Mouse (Mus musculus) adrenal gland, adult 2 months (tissue): Measurements from ENCODE around the gene Trim14. TPM values are rescaled to one million over a fixed set of nuclear protein-coding genes. Genes with fewer than 3 reads are reported as not detected.

Experiments used
- polyA plus RNA-seq: library from polyadenylated mRNA; depleted of rRNA; stranded (reverse); fragments of >200 nt; gene quantifications from 2 replicates; pipeline ENCODE4 v1.2.3, GENCODE M21; 2012; rRNA removed
- total RNA-seq, 2 experiments: library from RNA; stranded (reverse); gene quantifications; 2 replicates each; pipeline ENCODE4 v1.2.3; 2021

Trim14 gene
- total and polyA plus RNA-seq, 3 experiments: 4.9 to 21.3 (median 5.8) TPM

Other genes starting within 250 kb of the Trim14 start
- not detected for gene Foxe1, start 192.5 kb downstream of the Trim14 start, total RNA-seq
- gene Foxe1, start 192.5 kb downstream of the Trim14 start, polyA plus RNA-seq: 0.42 and 0.44 TPM in 2 replicates
- gene Trmo, start 146.7 kb downstream of the Trim14 start, total RNA-seq: 1 to 10 TPM; 4.8 to 7.1 TPM
- gene Trmo, start 146.7 kb downstream of the Trim14 start, polyA plus RNA-seq: 2.5 and 4.3 TPM in 2 replicates
- gene Hemgn, start 122.6 kb downstream of the Trim14 start, total RNA-seq: not detected
- not detected in 2 replicates for gene Hemgn, start 122.6 kb downstream of the Trim14 start, polyA plus RNA-seq
- 100 to 1,000 TPM; 103 to 121 TPM for gene Anp32b, start 85.2 kb downstream of the Trim14 start, total RNA-seq
- 56.8 and 73.6 TPM in 2 replicates for gene Anp32b, start 85.2 kb downstream of the Trim14 start, polyA plus RNA-seq
- gene Nans, start 46.9 kb downstream of the Trim14 start, total RNA-seq: 10 to 100 TPM; 38.4 to 42.5 TPM
- 13.7 and 16.0 TPM in 2 replicates for gene Nans, start 46.9 kb downstream of the Trim14 start, polyA plus RNA-seq
- gene Coro2a, start 66.1 kb upstream of the Trim14 start, total RNA-seq: 1 to 10 TPM; 2.2 to 2.8 TPM
- gene Coro2a, start 66.1 kb upstream of the Trim14 start, polyA plus RNA-seq: 8.7 and 12.4 TPM in 2 replicates
- 1 to 10 TPM; 1.4 to 5.1 TPM for gene Tbc1d2, start 114.1 kb upstream of the Trim14 start, total RNA-seq
- 3.4 and 7.0 TPM in 2 replicates for gene Tbc1d2, start 114.1 kb upstream of the Trim14 start, polyA plus RNA-seq